Mouse (Mus musculus) neural tube, embryonic 12.5 days (tissue): ENCODE measurements around the gene Armcx3. TPM values are rescaled to one million over a fixed set of nuclear protein-coding genes. Genes with fewer than 3 reads are reported as not detected.
A peak's percentile ranks its signal among the peaks of the same experiment; 100 is the strongest.
"Not testable (repeated sequence)": the region's sequence is repeated elsewhere in the genome, so short reads cannot be mapped to it uniquely, and the experiment has no call there.

Experiments
- ATAC-seq: fragments of 200-750 bp; cut with Nextera tagmentation; 2 replicates; pipeline ENCODE4 v1.8.0; 2017; ENCODE audit warnings: low read depth, mild to moderate bottlenecking, moderate TSS enrichment, moderate library complexity; ENCODE audit not compliant: low FRiP score
- H3K27ac ChIP-seq: fragments of 300-500 bp; sonication (generic); 2 replicates; pipeline ENCODE4 v1.5.1; 2016
- H3K27me3 ChIP-seq: fragments of 300-500 bp; sonication (generic); replicated peaks from 2 replicates; pipeline ENCODE4 v1.6.1; 2016; ENCODE audit warnings: mild to moderate bottlenecking
- H3K36me3 ChIP-seq: fragments of 300-500 bp; sonication (generic); 2 replicates; pipeline ENCODE4 v1.6.1; 2016; ENCODE audit warnings: mild to moderate bottlenecking
- H3K4me1 ChIP-seq: fragments of 300-500 bp; sonication (generic); 2 replicates; pipeline ENCODE4 v1.6.1; 2016
- H3K4me2 ChIP-seq: fragments of 300-500 bp; sonication (generic); replicated peaks from 2 replicates; pipeline ENCODE4 v1.6.1; 2016; ENCODE audit warnings: mild to moderate bottlenecking
- H3K4me3 ChIP-seq: fragments of 300-500 bp; sonication (generic); 2 replicates; pipeline ENCODE4 v1.5.1; 2016
- H3K9ac ChIP-seq: fragments of 300-500 bp; sonication (generic); 2 replicates; pipeline ENCODE4 v1.6.1; 2016; ENCODE audit warnings: mild to moderate bottlenecking
- H3K9me3 ChIP-seq: fragments of 300-500 bp; sonication (generic); 2 replicates; pipeline ENCODE4 v1.6.1; 2016; ENCODE audit warnings: mild to moderate bottlenecking
- WGBS: fragments of 180-500 bp; shearing (Covaris S2); methylation state at CpG from one replicate; pipeline ENCODE4 v1.1.7; 2016; 5-methylcytosine and 5-hydroxymethylcytosine counted together
- microRNA-seq: library from miRNA; unstranded; fragments of <30 nt; microRNA quantifications from one replicate; pipeline ENCODE4, GENCODE M21; 2017
- polyA plus RNA-seq: library from polyadenylated mRNA; unstranded; fragments of >200 nt; fragmentation: Nextera tagmentation; extraction: Ambion mirVana; gene quantifications from 2 replicates; pipeline ENCODE4 v1.2.1, GENCODE M21; 2016

Gene Armcx3
- polyA plus RNA-seq, 1 experiment from 2014 or later, result 69.2 TPM

- WGBS, result 26% methylated on average over 4 of the region's 4 CpGs
- H3K9me3 ChIP-seq, result no peaks in the 10 kb centered on the region
- H3K36me3 ChIP-seq, result no peaks in the 10 kb centered on the region
- no peak overlapping the region for H3K4me2 ChIP-seq
- H3K27me3 ChIP-seq, result no peaks in the 10 kb centered on the region; the same call in 1 of the 2 replicates
- H3K9ac ChIP-seq, result no peak overlapping the region
- no peak overlapping the region for H3K27ac ChIP-seq
- H3K4me1 ChIP-seq, result no peaks in the 10 kb centered on the region
- no peak for ATAC-seq
- H3K4me3 ChIP-seq, result no peak overlapping the region
Observed at GRCm38 (mm10) chrX:134752584-134752983, 3.8 kb upstream of the Armcx3 start.

- H3K4me2 ChIP-seq, result peak overlapping the region; percentile 56
- peak; percentile 35; the same call in 1 of the 2 replicates for ATAC-seq
- H3K36me3 ChIP-seq, result no peaks in the 10 kb centered on the region
- peak overlapping the region; percentile 63 for H3K9ac ChIP-seq
- H3K9me3 ChIP-seq, result no peaks in the 10 kb centered on the region
- H3K4me3 ChIP-seq, result peak overlapping the region; percentile 48
- WGBS, result 35% methylated on average over 11 of the region's 13 CpGs
- no peaks in the 10 kb centered on the region for H3K27me3 ChIP-seq
- no peaks in the 10 kb centered on the region for H3K4me1 ChIP-seq
- H3K27ac ChIP-seq, result no peak overlapping the region
Observed at GRCm38 (mm10) chrX:134757293-134757995, 1.0 kb downstream of the Armcx3 start.

- WGBS, result 48% methylated on average over 4 of the region's 4 CpGs
- not testable (repeated sequence) for ATAC-seq, H3K4me2 ChIP-seq
Observed at GRCm38 (mm10) chrX:134763428-134764198, 7.2 kb downstream of the Armcx3 start.

GRCm38 (mm10) chrX:134787728-134788127, 31.3 kb downstream of the Armcx3 start:
- no peaks in the 10 kb centered on the region for H3K27me3 ChIP-seq
- H3K27ac ChIP-seq, result no peak overlapping the region
- H3K4me3 ChIP-seq, result no peak overlapping the region
- no peak overlapping the region for H3K4me2 ChIP-seq
- no peak for ATAC-seq
- no peaks in the 10 kb centered on the region for H3K9me3 ChIP-seq
- WGBS, result 81% methylated on average over 4 of the region's 4 CpGs
- no peaks in the 10 kb centered on the region for H3K36me3 ChIP-seq
- no peaks in the 10 kb centered on the region for H3K4me1 ChIP-seq
- H3K9ac ChIP-seq, result no peak overlapping the region

More at GRCm38 (mm10) chrX:134763428-134764198, 7.2 kb downstream of the Armcx3 start:
- H3K9ac ChIP-seq, H3K27me3 ChIP-seq, H3K36me3 ChIP-seq, H3K4me1 ChIP-seq, H3K4me3 ChIP-seq, H3K9me3 ChIP-seq, H3K27ac ChIP-seq: not testable (repeated sequence)

GRCm38 (mm10) chrX:134807833-134808754, 51.7 kb downstream of the Armcx3 start:
- Histone ChIP-seq H3K9me3 (no peaks in the 10 kb centered on the region), H3K4me3 (peak overlapping the region; percentile 50), H3K4me2 (peak overlapping the region; percentile 60), H3K4me1 (no peaks in the 10 kb centered on the region), H3K9ac (peak overlapping the region; percentile 72), H3K27ac (no peak overlapping the region), H3K36me3 (peaks cover 13% of the 10 kb centered on the region), H3K27me3 (0 out of 2 replicates have a peak, but pooled peaks cover 3% of the 10 kb centered on the region)
- 19% methylated on average over 28 of the region's 28 CpGs for WGBS
- ATAC-seq, result peak; percentile 75

- H3K4me2 ChIP-seq, result peak within 1 kb of the TSS; percentile 60
- peak; percentile 91 for ATAC-seq
- H3K27me3 ChIP-seq, result 0 out of 2 replicates have a peak, but pooled peaks cover 3% of the 10 kb centered on the region
- no peak within 1 kb of the TSS for H3K27ac ChIP-seq
- H3K4me1 ChIP-seq, result no peaks in the 10 kb centered on the region
- peak within 1 kb of the TSS; percentile 72 for H3K9ac ChIP-seq
- H3K36me3 ChIP-seq, result peaks cover 13% of the 10 kb centered on the region
- H3K4me3 ChIP-seq, result peak within 1 kb of the TSS; percentile 50
- no peaks in the 10 kb centered on the region for H3K9me3 ChIP-seq
- whole genome bisulfite sequencing, result 13% methylated on average over 16 of the region's 16 CpGs
Observed at GRCm38 (mm10) chrX:134808755-134809224, 52.4 kb downstream of the Armcx3 start, which contains the start of gene Armcx2. Gene Armcx2 (minus strand): TSS chrX:134809221.

Small RNAs within 50 kb of the gene (microRNA-seq; reads per million reads assigned to microRNA genes)
- gene Mir7093, result not detected

Other genes with a start within 250 kb of the Armcx3 start
- 45.8 and 48.5 TPM in 2 replicates for gene Timm8a1, start 214.7 kb upstream of the Armcx3 start, polyA plus RNA-seq
- gene Btk, start 173.0 kb upstream of the Armcx3 start, polyA plus RNA-seq, result 1.2 and 1.3 TPM in 2 replicates
- 239 and 257 TPM in 2 replicates for gene Rpl36a, start 170.9 kb upstream of the Armcx3 start, polyA plus RNA-seq
- 3.6 and 4.5 TPM in 2 replicates for gene Gla, start 155.5 kb upstream of the Armcx3 start, polyA plus RNA-seq
- gene Hnrnph2, start 155.4 kb upstream of the Armcx3 start, polyA plus RNA-seq, result 177 and 186 TPM in 2 replicates
- 6.4 and 7.0 TPM in 2 replicates for gene Armcx4, start 70.1 kb upstream of the Armcx3 start, polyA plus RNA-seq
- 73.5 and 74.7 TPM in 2 replicates for gene Armcx1, start 38.6 kb upstream of the Armcx3 start, polyA plus RNA-seq
- gene Armcx6, start 5.2 kb upstream of the Armcx3 start, polyA plus RNA-seq, result 25.4 and 26.6 TPM in 2 replicates
- gene Armcx2, start 52.6 kb downstream of the Armcx3 start, polyA plus RNA-seq, result 80.6 and 86.2 TPM in 2 replicates
- 0.22 and 0.64 TPM in 2 replicates for gene Nxf2, start 208.2 kb downstream of the Armcx3 start, polyA plus RNA-seq